Mouse (Mus musculus) left cerebral cortex, adult 2 months (tissue): ENCODE results near the gene F5. TPM values are rescaled to one million over a fixed set of nuclear protein-coding genes. Genes with fewer than 3 reads are reported as not detected.

Experiments used
- DNase-seq, 2 experiments: peaks; one replicate each; pipeline ENCODE4 v3.0.0; 2021 to 2022; ENCODE audit warnings: low spot score in 2 of 2, mixed read lengths in 1 of 2; ENCODE audit errors: extremely low spot score in 1 of 2
- H3K27ac ChIP-seq: fragments of 200-600 bp; 2 replicates; pipeline ENCODE4 v1.8.1; 2022
- H3K4me3 ChIP-seq: fragments of 200-600 bp; 2 replicates; pipeline ENCODE4 v1.8.1; 2022
- CTCF ChIP-seq: fragments of 200-600 bp; IDR thresholded peaks from 2 replicates; pipeline ENCODE4 v1.8.1; 2022; ENCODE audit warnings: antibody characterized with exemption, mild to moderate bottlenecking, moderate library complexity
- intact Hi-C: fragments of 180-260 bp; cut with DNase I; formaldehyde crosslinking; loops from one replicate; pipeline ENCODE4 v1.15.1; 2025
- total RNA-seq, 2 experiments: library from RNA; stranded (reverse); gene quantifications; 2 replicates each; pipeline ENCODE4 v1.2.3; 2021

Gene F5
- total RNA-seq, 2 experiments from 2014 or later: 0.75 to 1.1 TPM

DNA sequence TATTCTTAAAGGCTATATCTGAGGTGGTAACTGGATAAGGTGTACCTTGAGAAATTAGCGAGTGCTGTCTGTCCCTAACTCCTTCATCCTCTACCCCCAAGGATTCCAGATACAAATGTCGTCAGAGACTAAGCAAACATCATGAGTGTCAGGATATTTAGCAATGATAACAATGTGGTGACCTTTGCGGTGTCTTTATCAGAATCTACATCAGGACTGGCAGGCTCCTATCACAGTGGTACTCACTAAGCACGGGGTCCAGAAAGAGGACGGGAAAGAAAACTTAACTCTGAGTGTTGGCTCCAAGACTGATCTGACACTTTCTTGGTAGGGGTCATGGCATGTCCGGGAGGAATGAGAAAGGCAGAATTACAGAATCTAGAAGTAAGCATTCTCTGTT lies 17.5 kb upstream of the F5 start:
- no peak for TF ChIP-seq CTCF
- no peak for DNase-seq
- intact Hi-C loops: loop anchor here (10.0 kb wide), 1 partner anchor 979 kb away; no protein-coding TSS in a partner anchor
- no peak overlapping the region for H3K27ac ChIP-seq
- no peak overlapping the region for H3K4me3 ChIP-seq

DNA sequence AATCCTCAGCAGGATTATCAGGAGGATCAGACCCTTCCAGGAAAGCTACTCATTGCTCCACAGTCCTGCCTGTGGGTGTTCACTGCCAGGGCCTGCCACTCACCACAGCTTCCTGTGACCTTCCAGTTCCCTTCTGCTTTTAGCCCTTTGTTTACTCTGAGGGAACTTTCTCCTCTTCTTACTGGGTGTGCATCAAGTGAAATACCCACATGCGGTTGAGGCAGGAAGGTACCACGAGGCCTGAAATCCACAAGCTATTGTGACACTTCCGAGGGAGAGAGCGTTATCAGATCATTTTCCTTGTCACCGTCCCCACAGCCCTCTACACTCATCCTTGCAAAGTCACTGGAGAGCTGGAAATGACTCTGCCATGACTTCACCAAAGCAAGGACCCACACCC lies 16.3 kb upstream of the F5 start:
- TF ChIP-seq CTCF: no peak
- Histone ChIP-seq H3K4me3 (no peak overlapping the region), H3K27ac (no peak overlapping the region)
- intact Hi-C loops: loop anchor here (10.0 kb wide), 1 partner anchor 981 kb away; no protein-coding TSS in a partner anchor
- no peak for DNase-seq

- TF ChIP-seq CTCF: no peak
- Histone ChIP-seq H3K27ac (no peak overlapping the region), H3K4me3 (no peak overlapping the region)
- intact Hi-C loops: loop anchor here (10.0 kb wide), 1 partner anchor 981 kb away; no protein-coding TSS in a partner anchor
- no peak for DNase-seq
These were observed 15.7 kb upstream of the F5 start for GRCm38 (mm10) chr1:164135960-164136359.

DNA sequence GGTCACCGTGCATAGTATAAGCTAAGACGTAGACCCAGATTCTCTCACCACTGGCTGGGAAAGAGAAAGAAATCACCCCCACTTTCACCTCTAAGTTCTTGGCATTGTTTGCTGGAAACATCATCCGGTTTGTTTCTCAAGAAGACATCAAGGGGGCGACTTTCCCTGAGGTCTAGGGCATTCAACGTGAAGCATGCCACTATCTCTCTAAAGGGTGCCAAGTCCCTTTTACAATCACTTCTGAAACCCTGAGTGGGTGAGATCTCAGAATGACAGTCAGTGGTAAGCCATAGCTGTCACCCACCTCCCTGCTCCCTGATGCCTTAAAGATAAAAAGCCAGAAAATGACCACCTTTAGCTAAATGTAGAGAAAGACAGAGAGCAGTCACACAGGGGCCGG lies 15.0 kb upstream of the F5 start:
- Histone ChIP-seq H3K4me3 (no peak overlapping the region), H3K27ac (no peak overlapping the region)
- no peak for TF ChIP-seq CTCF
- intact Hi-C loops: loop anchor here (10.0 kb wide), 1 partner anchor 982 kb away; no protein-coding TSS in a partner anchor
- DNase-seq: no peak

GRCm38 (mm10) chr1:164138365-164139130 lies 13.1 kb upstream of the F5 start:
- peak; percentile 87 for TF ChIP-seq CTCF
- Histone ChIP-seq H3K4me3 (no peak overlapping the region), H3K27ac (no peak overlapping the region)
- intact Hi-C loops: loop anchor here (1.0 to 10.0 kb wide), 3 partner anchors 78 to 984 kb away; partner anchors contain the start of gene Sell
- DNase-seq: peak; percentile 71 to 84

GRCm38 (mm10) chr1:164139464-164139863 lies 12.2 kb upstream of the F5 start:
- no peak for DNase-seq

DNA sequence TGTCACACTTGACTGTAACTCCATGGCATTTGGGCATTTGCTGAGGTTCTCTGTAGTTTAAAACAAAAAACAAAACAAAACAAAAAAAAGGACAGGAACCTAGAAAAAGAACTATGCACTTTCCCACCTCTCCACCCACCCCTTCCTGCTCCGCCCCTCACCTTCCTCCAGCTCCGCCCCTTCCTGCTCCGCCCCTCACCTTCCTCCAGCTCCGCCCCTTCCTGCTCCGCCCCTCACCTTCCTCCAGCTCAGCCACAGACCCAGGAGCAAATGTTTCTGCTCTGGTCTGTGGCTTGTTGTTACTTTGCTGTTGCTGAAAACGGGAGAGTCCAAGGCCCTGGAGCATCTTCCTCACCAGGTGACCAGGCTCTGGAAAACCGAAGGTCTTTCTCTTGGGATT lies 2.6 kb upstream of the F5 start:
- no peak for TF ChIP-seq CTCF
- Histone ChIP-seq H3K4me3 (no peak overlapping the region), H3K27ac (no peak overlapping the region)
- DNase-seq: no peak
- intact Hi-C loops: loop anchor here (2.0 kb wide), 1 partner anchor 36 kb away; no protein-coding TSS in a partner anchor

More at GRCm38 (mm10) chr1:164139464-164139863, 12.2 kb upstream of the F5 start:
- Histone ChIP-seq H3K4me3 (no peak overlapping the region), H3K27ac (no peak overlapping the region)
- no peak for TF ChIP-seq CTCF
- intact Hi-C loops: loop anchor here (2.0 to 10.0 kb wide), 2 partner anchors 79 to 985 kb away; partner anchors contain the start of gene Sell

GRCm38 (mm10) chr1:164152836-164153235 lies 1.2 kb downstream of the F5 start:
- TF ChIP-seq CTCF: no peak
- Histone ChIP-seq H3K27ac (no peak overlapping the region), H3K4me3 (no peak overlapping the region)
- no peak for DNase-seq
- intact Hi-C loops: no loop called here

- DNase-seq: no peak
- no peak overlapping the region for H3K27ac ChIP-seq
- intact Hi-C loops: no loop called here
- TF ChIP-seq CTCF: no peak
- H3K4me3 ChIP-seq: no peak overlapping the region
These were observed 3.3 kb downstream of the F5 start for GRCm38 (mm10) chr1:164154983-164155382.

GRCm38 (mm10) chr1:164158571-164158970 lies 6.9 kb downstream of the F5 start:
- intact Hi-C loops: no loop called here
- H3K4me3 ChIP-seq: no peak overlapping the region
- no peak overlapping the region for H3K27ac ChIP-seq
- no peak for TF ChIP-seq CTCF
- DNase-seq: no peak

- Histone ChIP-seq H3K4me3 (no peak overlapping the region), H3K27ac (no peak overlapping the region)
- intact Hi-C loops: no loop called here
- DNase-seq: no peak
- no peak for TF ChIP-seq CTCF
These were observed 8.1 kb downstream of the F5 start for GRCm38 (mm10) chr1:164159781-164160180.

- Histone ChIP-seq H3K4me3 (no peak overlapping the region), H3K27ac (no peak overlapping the region)
- intact Hi-C loops: no loop called here
- no peak for DNase-seq
- no peak for TF ChIP-seq CTCF
These were observed 11.1 kb downstream of the F5 start for GRCm38 (mm10) chr1:164162745-164163144.

DNA sequence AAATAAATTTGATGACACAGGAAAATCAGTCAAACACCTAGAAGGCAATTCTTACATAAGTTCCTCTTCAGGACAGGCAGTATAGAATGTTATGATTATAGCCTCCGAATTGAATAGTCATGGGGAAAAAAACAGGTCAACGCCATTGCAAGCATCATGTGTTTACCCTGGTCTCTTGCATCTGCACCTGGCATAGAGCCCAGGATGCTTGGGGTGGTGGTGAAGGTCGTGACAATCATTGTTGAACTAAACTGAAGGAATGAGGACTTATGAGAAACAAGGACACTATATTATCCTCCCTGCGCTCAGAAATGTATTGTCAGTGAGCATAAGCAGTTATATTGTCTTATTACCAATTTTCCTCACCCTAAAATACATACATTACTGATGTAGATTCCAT lies 17.2 kb downstream of the F5 start:
- no peak for DNase-seq
- H3K4me3 ChIP-seq: no peak overlapping the region
- intact Hi-C loops: no loop called here
- no peak overlapping the region for H3K27ac ChIP-seq
- TF ChIP-seq CTCF: no peak
